Mouse (Mus musculus) forebrain, embryonic 12.5 days (tissue): ENCODE measurements around the gene Nav1. TPM values are rescaled to one million over a fixed set of nuclear protein-coding genes. Genes with fewer than 3 reads are reported as not detected.

Source experiments
- ATAC-seq: fragments of 200-750 bp; cut with Nextera tagmentation; 2 replicates; pipeline ENCODE4 v1.8.0; 2017; ENCODE audit warnings: moderate TSS enrichment; ENCODE audit not compliant: low FRiP score
- H3K27ac ChIP-seq: fragments of 300-500 bp; sonication (generic); 2 replicates; pipeline ENCODE4 v1.5.1; 2016; ENCODE audit warnings: mild to moderate bottlenecking
- H3K27me3 ChIP-seq: fragments of 300-500 bp; sonication (generic); 2 replicates; pipeline ENCODE4 v1.6.1; 2016; ENCODE audit warnings: mild to moderate bottlenecking
- H3K36me3 ChIP-seq: fragments of 300-500 bp; sonication (generic); replicated peaks from 2 replicates; pipeline ENCODE4 v1.6.1; 2016; ENCODE audit warnings: mild to moderate bottlenecking
- H3K4me1 ChIP-seq: fragments of 300-500 bp; sonication (generic); 2 replicates; pipeline ENCODE4 v1.6.1; 2016
- H3K4me2 ChIP-seq: fragments of 300-500 bp; sonication (generic); 2 replicates; pipeline ENCODE4 v1.6.1; 2016; ENCODE audit warnings: mild to moderate bottlenecking, moderate library complexity
- H3K4me3 ChIP-seq: fragments of 300-500 bp; sonication (generic); replicated peaks from 2 replicates; pipeline ENCODE4 v1.5.1; 2016; ENCODE audit warnings: mild to moderate bottlenecking
- H3K9ac ChIP-seq: fragments of 300-500 bp; sonication (generic); 2 replicates; pipeline ENCODE4 v1.6.1; 2016; ENCODE audit warnings: mild to moderate bottlenecking
- H3K9me3 ChIP-seq: fragments of 300-500 bp; sonication (generic); 2 replicates; pipeline ENCODE4 v1.6.1; 2016
- WGBS: fragments of 180-500 bp; shearing (Covaris S2); methylation state at CpG from one replicate; pipeline ENCODE4 v1.1.7; 2016; 5-methylcytosine and 5-hydroxymethylcytosine counted together
- polyA plus RNA-seq: library from polyadenylated mRNA; unstranded; fragments of >200 nt; fragmentation: Nextera tagmentation; extraction: Ambion mirVana; gene quantifications from 2 replicates; pipeline ENCODE4 v1.2.1, GENCODE M21; 2016

Gene Nav1
- polyA plus RNA-seq, 1 experiment from 2014 or later: 32.4 TPM

GRCm38 (mm10) chr1:135536822-135537221, 70.3 kb downstream of the Nav1 start:
- WGBS: 97% methylated on average over 7 of the region's 7 CpGs
- H3K27ac ChIP-seq: no peak overlapping the region
- no peak for ATAC-seq

GRCm38 (mm10) chr1:135536326-135536725, 70.8 kb downstream of the Nav1 start:
- no peaks in the 10 kb centered on the region for H3K27me3 ChIP-seq
- no peaks in the 10 kb centered on the region for H3K9me3 ChIP-seq
- H3K9ac ChIP-seq: no peak overlapping the region
- H3K4me3 ChIP-seq: no peak overlapping the region
- H3K4me1 ChIP-seq: peaks cover 5% of the 10 kb centered on the region
- H3K4me2 ChIP-seq: no peak overlapping the region
- peaks cover 16% of the 10 kb centered on the region; the same call in 1 of the 2 replicates for H3K36me3 ChIP-seq
- ATAC-seq: no peak
- no peak overlapping the region for H3K27ac ChIP-seq
- WGBS: 67% methylated on average over 2 of the region's 2 CpGs

More at GRCm38 (mm10) chr1:135536822-135537221, 70.3 kb downstream of the Nav1 start:
- Histone ChIP-seq H3K4me1 (peaks cover 5% of the 10 kb centered on the region), H3K9me3 (no peaks in the 10 kb centered on the region), H3K9ac (no peak overlapping the region), H3K4me2 (no peak overlapping the region), H3K27me3 (no peaks in the 10 kb centered on the region), H3K36me3 (peaks cover 15% of the 10 kb centered on the region; the same call in 1 of the 2 replicates), H3K4me3 (no peak overlapping the region)

- 54% methylated on average over 4 of the region's 4 CpGs for WGBS
- Histone ChIP-seq H3K9ac (no peak overlapping the region), H3K9me3 (no peaks in the 10 kb centered on the region), H3K4me1 (peaks cover 9% of the 10 kb centered on the region), H3K4me2 (no peak overlapping the region), H3K27me3 (no peaks in the 10 kb centered on the region), H3K27ac (no peak overlapping the region), H3K4me3 (no peak overlapping the region), H3K36me3 (peaks cover 18% of the 10 kb centered on the region; the same call in 1 of the 2 replicates)
- no peak for ATAC-seq
Observed at GRCm38 (mm10) chr1:135535256-135535655, 71.8 kb downstream of the Nav1 start.

GRCm38 (mm10) chr1:135534782-135535181, 72.3 kb downstream of the Nav1 start:
- Histone ChIP-seq H3K4me1 (peaks cover 9% of the 10 kb centered on the region), H3K4me2 (no peak overlapping the region), H3K36me3 (peaks cover 18% of the 10 kb centered on the region; the same call in 1 of the 2 replicates), H3K9ac (no peak overlapping the region), H3K27me3 (no peaks in the 10 kb centered on the region), H3K9me3 (no peaks in the 10 kb centered on the region), H3K4me3 (no peak overlapping the region), H3K27ac (no peak overlapping the region)
- ATAC-seq: no peak
- WGBS: 68% methylated on average over 4 of the region's 4 CpGs

- H3K27ac ChIP-seq: no peak overlapping the region
- WGBS: 90% methylated on average over 4 of the region's 4 CpGs
- H3K9me3 ChIP-seq: no peaks in the 10 kb centered on the region
- no peak overlapping the region for H3K4me3 ChIP-seq
- no peak for ATAC-seq
- peaks cover 9% of the 10 kb centered on the region for H3K4me1 ChIP-seq
- peaks cover 18% of the 10 kb centered on the region; the same call in 1 of the 2 replicates for H3K36me3 ChIP-seq
- H3K27me3 ChIP-seq: no peaks in the 10 kb centered on the region
- H3K9ac ChIP-seq: no peak overlapping the region
- no peak overlapping the region for H3K4me2 ChIP-seq
Observed at GRCm38 (mm10) chr1:135534070-135534469, 73.0 kb downstream of the Nav1 start.

GRCm38 (mm10) chr1:135532383-135532782, 74.7 kb downstream of the Nav1 start:
- ATAC-seq: no peak
- Histone ChIP-seq H3K36me3 (peaks cover 26% of the 10 kb centered on the region), H3K27ac (no peak overlapping the region), H3K4me2 (no peak overlapping the region), H3K27me3 (no peaks in the 10 kb centered on the region), H3K9me3 (no peaks in the 10 kb centered on the region), H3K9ac (no peak overlapping the region), H3K4me3 (no peak overlapping the region), H3K4me1 (peaks cover 9% of the 10 kb centered on the region)
- WGBS: 93% methylated on average over 23 of the region's 23 CpGs

- Histone ChIP-seq H3K27me3 (no peaks in the 10 kb centered on the region), H3K27ac (no peak overlapping the region), H3K9ac (no peak overlapping the region), H3K4me2 (no peak overlapping the region), H3K9me3 (no peaks in the 10 kb centered on the region), H3K36me3 (peaks cover 26% of the 10 kb centered on the region), H3K4me3 (no peak overlapping the region), H3K4me1 (peaks cover 9% of the 10 kb centered on the region)
- 93% methylated on average over 6 of the region's 6 CpGs for WGBS
- ATAC-seq: no peak
Observed at GRCm38 (mm10) chr1:135531981-135532380, 75.1 kb downstream of the Nav1 start.

- Histone ChIP-seq H3K9ac (no peak overlapping the region), H3K4me1 (peaks cover 9% of the 10 kb centered on the region), H3K4me2 (no peak overlapping the region), H3K27me3 (no peaks in the 10 kb centered on the region), H3K9me3 (no peaks in the 10 kb centered on the region), H3K27ac (no peak overlapping the region), H3K4me3 (no peak overlapping the region), H3K36me3 (peaks cover 22% of the 10 kb centered on the region)
- ATAC-seq: no peak
- WGBS: 66% methylated on average over 10 of the region's 10 CpGs
Observed at GRCm38 (mm10) chr1:135531081-135531480, 76.0 kb downstream of the Nav1 start.

GRCm38 (mm10) chr1:135524518-135524860, 82.6 kb downstream of the Nav1 start:
- Histone ChIP-seq H3K4me3 (no peak overlapping the region), H3K9ac (no peak overlapping the region), H3K27me3 (no peaks in the 10 kb centered on the region), H3K9me3 (no peaks in the 10 kb centered on the region), H3K4me2 (no peak overlapping the region), H3K27ac (no peak overlapping the region), H3K4me1 (no peaks in the 10 kb centered on the region), H3K36me3 (peaks cover 13% of the 10 kb centered on the region)
- 86% methylated on average over 4 of the region's 4 CpGs for WGBS
- ATAC-seq: no peak

- Histone ChIP-seq H3K27ac (no peak overlapping the region), H3K4me1 (peaks cover 4% of the 10 kb centered on the region), H3K9ac (no peak overlapping the region), H3K27me3 (no peaks in the 10 kb centered on the region), H3K36me3 (peaks cover 13% of the 10 kb centered on the region), H3K4me3 (no peak overlapping the region), H3K4me2 (no peak overlapping the region), H3K9me3 (no peaks in the 10 kb centered on the region)
- ATAC-seq: no peak
- WGBS: 86% methylated on average over 12 of the region's 12 CpGs
Observed at GRCm38 (mm10) chr1:135523780-135524517, 83.1 kb downstream of the Nav1 start.

- Histone ChIP-seq H3K9ac (no peak overlapping the region), H3K36me3 (peaks cover 9% of the 10 kb centered on the region), H3K4me1 (peaks cover 10% of the 10 kb centered on the region), H3K4me2 (no peak overlapping the region), H3K9me3 (no peaks in the 10 kb centered on the region), H3K4me3 (no peak overlapping the region), H3K27me3 (no peaks in the 10 kb centered on the region), H3K27ac (no peak overlapping the region)
- WGBS: 86% methylated on average over 2 of the region's 2 CpGs
- ATAC-seq: no peak
Observed at GRCm38 (mm10) chr1:135523344-135523743, 83.8 kb downstream of the Nav1 start.

GRCm38 (mm10) chr1:135520550-135521168, 86.4 kb downstream of the Nav1 start:
- Histone ChIP-seq H3K27me3 (no peaks in the 10 kb centered on the region), H3K4me1 (peaks cover 30% of the 10 kb centered on the region), H3K9me3 (no peaks in the 10 kb centered on the region), H3K36me3 (peaks cover 5% of the 10 kb centered on the region), H3K27ac (no peak overlapping the region), H3K9ac (no peak overlapping the region), H3K4me2 (no peak overlapping the region), H3K4me3 (no peak overlapping the region)
- ATAC-seq: no peak
- 85% methylated on average over 13 of the region's 13 CpGs for WGBS

- Histone ChIP-seq H3K4me1 (peaks cover 41% of the 10 kb centered on the region), H3K36me3 (peaks cover 4% of the 10 kb centered on the region), H3K9me3 (no peaks in the 10 kb centered on the region), H3K27me3 (no peaks in the 10 kb centered on the region), H3K9ac (no peak overlapping the region), H3K4me2 (no peak overlapping the region), H3K27ac (no peak overlapping the region), H3K4me3 (no peak overlapping the region)
- WGBS: 38% methylated on average over 5 of the region's 5 CpGs
- ATAC-seq: peak; percentile 85
Observed at GRCm38 (mm10) chr1:135518661-135519060, 88.4 kb downstream of the Nav1 start.
